ENCODE assay signal across 8 mouse cellular contexts in genomic region chr3:133754911-133755259, GRCm38 (mm10).
DNase-seq lines count a peak whose midpoint lies in the region; ATAC-seq lines count a peak whose summit lies in the region.

No protein-coding gene starts in this region.

- no peak for ATAC-seq in activated CD4-positive, CD25-positive, alpha-beta regulatory T cell, adult 4 months

- DNase-seq in urinary bladder, postnatal 4 days (ENCODE audit: low spot score in 2 of 2): peak; percentile 24 to 65
- no peak for DNase-seq in urinary bladder, postnatal 10 days (ENCODE audit: low spot score)
- peak; percentile 22 for DNase-seq in embryo, embryonic 11 days
- DNase-seq in heart, postnatal 10 days: peak; percentile 57
- peak; percentile 83 to 93 for DNase-seq in layer of hippocampus, adult 18-20 months (ENCODE audit: low spot score in 2 of 2)
- DNase-seq in lung, postnatal 4 days: peak; percentile 11 to 34
- DNase-seq in right cerebral cortex, postnatal 14 days: peak; percentile 90

- intact Hi-C loops in heart, postnatal 10 days (cut with DNase I): no loop called here
